Mouse (Mus musculus): ENCODE data around the gene Rbm34. TPM values are rescaled to one million over a fixed set of nuclear protein-coding genes. Genes with fewer than 3 reads are reported as not detected.

Gene Rbm34
- polyA plus RNA-seq, 1 experiment: 5.5 TPM

- Histone ChIP-seq H3K4me3 (ENCODE audit: insufficient read depth, low read depth, low read length) (no peak overlapping the region), H3K36me3 (ENCODE audit: control insufficient read depth, insufficient read depth, low read length) (peaks cover 4% of the 10 kb centered on the region; the same call in 1 of the 2 replicates), H3K4me1 (ENCODE audit: control insufficient read depth, insufficient read depth, low read length) (peaks cover 8% of the 10 kb centered on the region; the same call in 1 of the 2 replicates), H3K27me3 (replicated peaks; ENCODE audit: control insufficient read depth, insufficient read depth, low read length) (no peaks in the 10 kb centered on the region), H3K27ac (ENCODE audit: insufficient read depth, low read depth, low read length) (no peak overlapping the region)
- TF ChIP-seq CTCF (conservative IDR thresholded peaks at IDR 0.05; ENCODE audit: insufficient read depth, insufficient read length, low read depth, low read length) (no peak), POLR2A (IDR thresholded peaks at IDR 0.05; ENCODE audit: low read depth, low read length) (no peak)
- WGBS: 72% methylated on average over 1 of the region's 1 CpGs
- DNase-seq: peak; percentile 56
These were observed 8.0 kb downstream of the Rbm34 start for GRCm38 (mm10) chr8:126962871-126963270.

GRCm38 (mm10) chr8:126961516-126961915 is 9.4 kb downstream of the Rbm34 start:
- H3K27me3 ChIP-seq (replicated peaks; ENCODE audit: control insufficient read depth, insufficient read depth, low read length): no peaks in the 10 kb centered on the region
- no peak for TF ChIP-seq CTCF (conservative IDR thresholded peaks at IDR 0.05; ENCODE audit: insufficient read depth, insufficient read length, low read depth, low read length)
- no peak for TF ChIP-seq POLR2A (IDR thresholded peaks at IDR 0.05; ENCODE audit: low read depth, low read length)
- DNase-seq: no peak
- H3K36me3 ChIP-seq (ENCODE audit: control insufficient read depth, insufficient read depth, low read length): peaks cover 5% of the 10 kb centered on the region; the same call in 1 of the 2 replicates
- WGBS: 85% methylated on average over 3 of the region's 3 CpGs
- no peak overlapping the region for H3K4me3 ChIP-seq (ENCODE audit: insufficient read depth, low read depth, low read length)
- H3K4me1 ChIP-seq (ENCODE audit: control insufficient read depth, insufficient read depth, low read length): peaks cover 8% of the 10 kb centered on the region; the same call in 1 of the 2 replicates
- no peak overlapping the region for H3K27ac ChIP-seq (ENCODE audit: insufficient read depth, low read depth, low read length)

- Histone ChIP-seq H3K36me3 (ENCODE audit: control insufficient read depth, insufficient read depth, low read length) (peaks cover 9% of the 10 kb centered on the region; the same call in 1 of the 2 replicates), H3K4me1 (ENCODE audit: control insufficient read depth, insufficient read depth, low read length) (peaks cover 13% of the 10 kb centered on the region; the same call in 1 of the 2 replicates), H3K4me3 (ENCODE audit: insufficient read depth, low read depth, low read length) (no peak overlapping the region), H3K27me3 (replicated peaks; ENCODE audit: control insufficient read depth, insufficient read depth, low read length) (no peaks in the 10 kb centered on the region), H3K27ac (ENCODE audit: insufficient read depth, low read depth, low read length) (peak overlapping the region; percentile 77)
- peak; percentile 74 for DNase-seq
- WGBS: 69% methylated on average over 11 of the region's 11 CpGs
- TF ChIP-seq POLR2A (IDR thresholded peaks at IDR 0.05; ENCODE audit: low read depth, low read length) (no peak), CTCF (conservative IDR thresholded peaks at IDR 0.05; ENCODE audit: insufficient read depth, insufficient read length, low read depth, low read length) (no peak)
These were observed 18.8 kb downstream of the Rbm34 start for GRCm38 (mm10) chr8:126951900-126952636.

GRCm38 (mm10) chr8:126949527-126949926 is 21.3 kb downstream of the Rbm34 start:
- no peak for DNase-seq
- H3K27ac ChIP-seq (ENCODE audit: insufficient read depth, low read depth, low read length): no peak overlapping the region
- no peaks in the 10 kb centered on the region for H3K27me3 ChIP-seq (replicated peaks; ENCODE audit: control insufficient read depth, insufficient read depth, low read length)
- peaks cover 15% of the 10 kb centered on the region; the same call in 1 of the 2 replicates for H3K4me1 ChIP-seq (ENCODE audit: control insufficient read depth, insufficient read depth, low read length)
- H3K4me3 ChIP-seq (ENCODE audit: insufficient read depth, low read depth, low read length): no peak overlapping the region
- TF ChIP-seq CTCF (conservative IDR thresholded peaks at IDR 0.05; ENCODE audit: insufficient read depth, insufficient read length, low read depth, low read length): peak; percentile 56
- TF ChIP-seq POLR2A (IDR thresholded peaks at IDR 0.05; ENCODE audit: low read depth, low read length): no peak
- WGBS: 49% methylated on average over 2 of the region's 2 CpGs
- peaks cover 9% of the 10 kb centered on the region; the same call in 1 of the 2 replicates for H3K36me3 ChIP-seq (ENCODE audit: control insufficient read depth, insufficient read depth, low read length)

- H3K27me3 ChIP-seq (replicated peaks; ENCODE audit: control insufficient read depth, insufficient read depth, low read length): no peaks in the 10 kb centered on the region
- H3K27ac ChIP-seq (ENCODE audit: insufficient read depth, low read depth, low read length): no peak overlapping the region
- peaks cover 1% of the 10 kb centered on the region; the same call in 1 of the 2 replicates for H3K36me3 ChIP-seq (ENCODE audit: control insufficient read depth, insufficient read depth, low read length)
- WGBS: 63% methylated on average over 7 of the region's 7 CpGs
- DNase-seq: no peak
- peaks cover 15% of the 10 kb centered on the region; the same call in 1 of the 2 replicates for H3K4me1 ChIP-seq (ENCODE audit: control insufficient read depth, insufficient read depth, low read length)
- TF ChIP-seq POLR2A (IDR thresholded peaks at IDR 0.05; ENCODE audit: low read depth, low read length): no peak
- H3K4me3 ChIP-seq (ENCODE audit: insufficient read depth, low read depth, low read length): no peak overlapping the region
These were observed 24.4 kb downstream of the Rbm34 start for GRCm38 (mm10) chr8:126946444-126946843.

- TF ChIP-seq POLR2A (IDR thresholded peaks at IDR 0.05; ENCODE audit: low read depth, low read length) (no peak), CTCF (conservative IDR thresholded peaks at IDR 0.05; ENCODE audit: insufficient read depth, insufficient read length, low read depth, low read length) (no peak)
- H3K4me3 ChIP-seq (ENCODE audit: insufficient read depth, low read depth, low read length): peak within 1 kb of the TSS; percentile 63
- under 1% methylated on average over 48 of the region's 48 CpGs for WGBS
These were observed 25.1 kb downstream of the Rbm34 start, which contains the start of gene Tomm20 for GRCm38 (mm10) chr8:126945730-126946163. Gene Tomm20, minus strand, starts transcription at chr8:126945844.

More at GRCm38 (mm10) chr8:126945730-126946163, 25.1 kb downstream of the Rbm34 start, which contains the start of gene Tomm20:
- Histone ChIP-seq H3K27ac (ENCODE audit: insufficient read depth, low read depth, low read length) (peak within 1 kb of the TSS; percentile 73), H3K27me3 (replicated peaks; ENCODE audit: control insufficient read depth, insufficient read depth, low read length) (no peaks in the 10 kb centered on the region), H3K4me1 (ENCODE audit: control insufficient read depth, insufficient read depth, low read length) (peaks cover 12% of the 10 kb centered on the region; the same call in 1 of the 2 replicates), H3K36me3 (ENCODE audit: control insufficient read depth, insufficient read depth, low read length) (peaks cover 1% of the 10 kb centered on the region; the same call in 1 of the 2 replicates)
- DNase-seq: peak; percentile 98
